Mouse (Mus musculus) kidney, embryonic 14.5 days (tissue): Measurements from ENCODE around the gene Sft2d1. TPM values are rescaled to one million over a fixed set of nuclear protein-coding genes. Genes with fewer than 3 reads are reported as not detected.
"Not testable (repeated sequence)": the region's sequence is repeated elsewhere in the genome, so short reads cannot be mapped to it uniquely, and the experiment has no call there.

Experiments used
- ATAC-seq: fragments of 200-750 bp; cut with Nextera tagmentation; 2 replicates; pipeline ENCODE4 v1.8.0; 2017; ENCODE audit warnings: moderate number of reproducible peaks, mild to moderate bottlenecking, moderate TSS enrichment, moderate library complexity; ENCODE audit not compliant: low FRiP score, low TSS enrichment
- H3K27ac ChIP-seq: fragments of 300-500 bp; sonication (generic); 2 replicates; pipeline ENCODE4 v1.5.1; 2014; ENCODE audit warnings: low read depth, mild to moderate bottlenecking, low read length, moderate library complexity, mixed read lengths
- H3K27me3 ChIP-seq: fragments of 300-500 bp; sonication (generic); 2 replicates; pipeline ENCODE4 v1.6.1; 2014; ENCODE audit warnings: mild to moderate bottlenecking, low read length; ENCODE audit not compliant: control insufficient read depth, insufficient read depth
- H3K36me3 ChIP-seq: fragments of 300-500 bp; sonication (generic); 2 replicates; pipeline ENCODE4 v1.6.1; 2014; ENCODE audit warnings: low read length, mixed read lengths; ENCODE audit not compliant: control insufficient read depth, insufficient read depth
- H3K4me1 ChIP-seq: fragments of 300-500 bp; sonication (generic); 2 replicates; pipeline ENCODE4 v1.6.1; 2014; ENCODE audit warnings: low read length, mixed read lengths; ENCODE audit not compliant: control insufficient read depth, insufficient read depth
- H3K4me2 ChIP-seq: fragments of 300-500 bp; sonication (generic); replicated peaks from 2 replicates; pipeline ENCODE4 v1.6.1; 2014; ENCODE audit warnings: low read depth, mild to moderate bottlenecking, low read length
- H3K4me3 ChIP-seq: fragments of 300-500 bp; sonication (generic); 2 replicates; pipeline ENCODE4 v1.5.1; 2014; ENCODE audit warnings: mild to moderate bottlenecking, low read length
- H3K9ac ChIP-seq: fragments of 300-500 bp; sonication (generic); 2 replicates; pipeline ENCODE4 v1.6.1; 2014; ENCODE audit warnings: low read depth, mild to moderate bottlenecking, low read length, moderate library complexity
- H3K9me3 ChIP-seq: fragments of 300-500 bp; sonication (generic); 2 replicates; pipeline ENCODE4 v1.6.1; 2016; ENCODE audit warnings: low read length; ENCODE audit not compliant: control insufficient read depth
- WGBS: fragments of 180-500 bp; shearing (Covaris S2); extraction: QIAGEN DNeasy Blood & Tissue Kit; methylation state at CpG from one replicate; pipeline ENCODE4 v1.1.7; 2014; 5-methylcytosine and 5-hydroxymethylcytosine counted together
- polyA plus RNA-seq: library from polyadenylated mRNA; unstranded; fragments of >200 nt; fragmentation: Nextera tagmentation; extraction: Ambion mirVana; gene quantifications from 2 replicates; pipeline ENCODE4 v1.2.1, GENCODE M21; 2014

The Sft2d1 gene
- 68.2 and 97.2 TPM in 2 replicates for polyA plus RNA-seq

DNA sequence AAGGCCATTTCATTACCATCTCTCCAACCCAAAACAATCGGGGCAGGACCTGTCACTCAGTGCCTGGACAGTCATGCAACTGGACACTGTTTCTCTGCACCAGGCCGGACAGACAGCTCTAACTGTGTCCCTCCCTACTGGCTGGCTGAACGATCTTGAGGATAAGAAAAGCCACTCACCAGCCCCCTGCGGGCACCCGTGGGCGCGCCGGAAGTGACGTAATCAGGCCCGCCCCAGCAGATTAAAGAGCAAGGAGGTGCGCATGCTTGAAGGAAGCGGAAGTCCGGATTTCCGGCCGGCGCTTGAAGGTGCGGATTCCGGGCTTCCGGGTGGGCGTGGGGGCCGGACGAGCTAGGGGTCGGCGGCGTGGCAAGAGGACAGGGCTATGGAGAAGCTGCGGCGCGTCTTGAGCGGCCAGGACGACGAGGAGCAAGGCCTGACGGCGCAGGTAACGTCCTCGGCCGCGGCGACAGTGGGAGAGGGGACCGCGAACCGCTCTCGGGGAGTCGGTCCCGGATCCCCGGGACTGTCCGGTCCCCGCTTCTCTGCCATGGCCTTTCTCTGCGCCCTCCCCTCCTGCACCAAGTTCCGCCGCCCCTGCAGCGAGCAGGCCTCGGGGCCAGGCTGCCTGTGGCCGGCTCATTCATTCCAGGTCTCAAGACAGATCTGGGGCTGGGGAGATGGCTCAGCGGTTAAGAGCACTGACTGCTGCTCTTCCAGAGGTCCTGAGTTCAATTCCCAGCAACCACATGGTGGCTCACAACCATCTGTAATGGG is at the start of gene Sft2d1:
TSS of gene Sft2d1 (plus strand) at position 265 of the 777 bp plus-strand sequence.
- H3K4me1 ChIP-seq, result peaks cover 13% of the 10 kb centered on the region
- peak within 1 kb of the TSS; percentile 47 for H3K4me2 ChIP-seq
- peak; percentile 95 for ATAC-seq
- peak within 1 kb of the TSS; percentile 81 for H3K9ac ChIP-seq
- peak within 1 kb of the TSS; percentile 30; the same call in 1 of the 2 replicates for H3K27ac ChIP-seq
- H3K36me3 ChIP-seq, result no peaks in the 10 kb centered on the region
- H3K27me3 ChIP-seq, result no peaks in the 10 kb centered on the region
- H3K9me3 ChIP-seq, result no peaks in the 10 kb centered on the region
- WGBS, result under 1% methylated on average over 46 of the region's 54 CpGs
- H3K4me3 ChIP-seq, result peak within 1 kb of the TSS; percentile 80

DNA sequence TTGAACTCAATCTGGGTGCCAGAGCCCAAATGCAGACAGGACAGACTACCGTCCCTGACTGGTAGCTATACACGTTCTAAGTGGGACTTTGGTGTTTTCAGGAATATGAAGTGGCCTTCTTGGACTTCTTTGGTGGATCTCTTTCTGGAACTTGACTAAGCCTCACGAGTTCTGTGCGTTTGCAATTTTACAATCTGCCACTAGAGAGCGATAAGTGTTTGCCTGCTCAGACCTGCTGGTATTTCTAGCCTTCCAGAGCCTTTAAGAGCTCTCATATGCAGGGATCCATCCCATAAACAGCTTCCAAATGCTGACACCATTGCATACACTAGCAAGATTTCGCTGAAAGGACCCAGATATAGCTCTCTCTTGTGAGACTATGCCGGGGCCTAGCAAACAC is 46.3 kb upstream of the Sft2d1 start:
- not testable (repeated sequence) for H3K4me2 ChIP-seq, H3K36me3 ChIP-seq, H3K4me1 ChIP-seq, H3K9ac ChIP-seq, H3K27ac ChIP-seq, H3K27me3 ChIP-seq, H3K9me3 ChIP-seq, H3K4me3 ChIP-seq, ATAC-seq
- 13% methylated on average over 6 of the region's 7 CpGs for WGBS

GRCm38 (mm10) chr17:8272054-8272749 is 38.7 kb upstream of the Sft2d1 start:
- no peak overlapping the region for H3K4me2 ChIP-seq
- ATAC-seq, result no peak
- H3K27ac ChIP-seq, result no peak overlapping the region
- no peaks in the 10 kb centered on the region for H3K9me3 ChIP-seq
- 45% methylated on average over 6 of the region's 6 CpGs for WGBS
- H3K36me3 ChIP-seq, result no peaks in the 10 kb centered on the region
- no peaks in the 10 kb centered on the region for H3K27me3 ChIP-seq
- H3K4me1 ChIP-seq, result no peaks in the 10 kb centered on the region
- no peak overlapping the region for H3K4me3 ChIP-seq
- no peak overlapping the region for H3K9ac ChIP-seq

GRCm38 (mm10) chr17:8272951-8273350 is 38.0 kb upstream of the Sft2d1 start:
- Histone ChIP-seq H3K9me3 (no peaks in the 10 kb centered on the region), H3K36me3 (no peaks in the 10 kb centered on the region), H3K4me3 (no peak overlapping the region), H3K9ac (no peak overlapping the region), H3K27me3 (no peaks in the 10 kb centered on the region), H3K4me2 (no peak overlapping the region), H3K27ac (no peak overlapping the region), H3K4me1 (no peaks in the 10 kb centered on the region)
- WGBS, result 51% methylated on average over 6 of the region's 6 CpGs
- no peak for ATAC-seq

- ATAC-seq, result no peak
Observed at GRCm38 (mm10) chr17:8276071-8276470, 34.8 kb upstream of the Sft2d1 start.

DNA sequence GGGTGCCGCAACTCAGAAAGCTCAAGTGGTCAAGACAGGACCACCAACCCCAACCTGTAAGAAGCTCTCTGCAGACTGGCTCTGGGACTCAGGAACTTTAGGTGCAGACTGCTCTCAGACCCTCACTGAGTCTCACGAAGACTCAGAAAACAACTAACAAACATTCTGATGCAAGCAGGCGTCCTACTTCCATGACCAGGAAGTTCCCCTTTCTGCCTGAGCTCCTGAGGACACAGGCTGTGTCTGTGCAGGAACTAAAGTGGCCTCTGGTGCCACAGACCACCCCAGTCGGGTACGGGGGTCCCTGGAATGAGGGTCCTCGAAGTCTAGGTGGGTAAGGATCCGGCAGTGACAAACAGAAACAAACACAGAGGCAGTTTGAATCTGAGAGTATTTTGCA is 34.2 kb upstream of the Sft2d1 start:
- whole genome bisulfite sequencing, result 77% methylated on average over 7 of the region's 7 CpGs
- ATAC-seq, result no peak
- no peak overlapping the region for H3K4me2 ChIP-seq

More at GRCm38 (mm10) chr17:8276071-8276470, 34.8 kb upstream of the Sft2d1 start:
- Histone ChIP-seq H3K27ac (no peak overlapping the region), H3K4me1 (no peaks in the 10 kb centered on the region), H3K9ac (no peak overlapping the region), H3K27me3 (no peaks in the 10 kb centered on the region), H3K9me3 (no peaks in the 10 kb centered on the region), H3K4me2 (no peak overlapping the region), H3K4me3 (no peak overlapping the region), H3K36me3 (no peaks in the 10 kb centered on the region)
- WGBS, result 68% methylated on average over 4 of the region's 4 CpGs

DNA sequence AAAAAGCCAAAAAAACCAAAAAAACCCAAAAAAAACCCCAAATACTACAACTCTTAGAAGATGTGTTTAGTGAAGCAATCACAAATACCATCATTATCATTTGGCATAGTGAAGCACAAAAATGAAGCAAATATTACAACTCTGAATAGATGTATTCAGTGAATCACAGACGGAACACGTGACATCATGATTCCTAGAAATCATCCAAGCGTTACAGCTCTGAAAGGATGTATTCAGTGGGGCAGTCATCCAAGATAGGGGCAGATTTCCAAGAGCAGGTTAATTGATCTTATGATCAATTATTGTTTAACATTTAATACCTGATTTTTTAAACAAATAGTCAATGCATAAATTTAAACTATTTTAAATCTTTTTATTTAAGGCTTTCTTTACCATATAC is 33.6 kb upstream of the Sft2d1 start:
- Histone ChIP-seq H3K36me3 (no peaks in the 10 kb centered on the region), H3K9ac (no peak overlapping the region), H3K4me3 (no peak overlapping the region), H3K9me3 (no peaks in the 10 kb centered on the region), H3K4me2 (no peak overlapping the region), H3K27ac (no peak overlapping the region), H3K4me1 (no peaks in the 10 kb centered on the region), H3K27me3 (no peaks in the 10 kb centered on the region)
- 83% methylated on average over 3 of the region's 3 CpGs for WGBS
- no peak for ATAC-seq

More for the DNA sequence above, 34.2 kb upstream of the Sft2d1 start:
- no peaks in the 10 kb centered on the region for H3K27me3 ChIP-seq
- H3K4me1 ChIP-seq, result no peaks in the 10 kb centered on the region
- no peak overlapping the region for H3K27ac ChIP-seq
- H3K36me3 ChIP-seq, result no peaks in the 10 kb centered on the region
- no peak overlapping the region for H3K9ac ChIP-seq
- H3K4me3 ChIP-seq, result no peak overlapping the region
- no peaks in the 10 kb centered on the region for H3K9me3 ChIP-seq

DNA sequence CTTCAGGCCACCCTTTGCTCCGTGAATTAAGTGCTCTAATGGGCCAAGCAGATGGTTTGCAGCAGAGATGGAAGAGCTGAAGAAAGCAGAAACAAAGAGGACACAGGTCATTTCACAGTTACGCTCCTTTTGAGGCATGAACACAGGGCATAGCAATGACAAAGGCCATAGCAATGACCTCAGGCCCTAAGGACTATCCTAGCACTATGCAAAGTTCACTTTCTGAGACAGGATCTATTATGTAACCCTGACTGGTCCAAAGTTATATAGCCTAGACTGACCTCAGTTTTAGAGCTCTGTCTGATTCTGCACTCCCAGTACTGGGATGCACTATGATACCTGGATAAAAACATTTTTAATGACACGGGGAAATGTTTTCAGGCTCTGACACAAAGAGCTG is 32.5 kb upstream of the Sft2d1 start:
- ATAC-seq, result no peak

More for the DNA sequence above, 32.5 kb upstream of the Sft2d1 start:
- Histone ChIP-seq H3K36me3 (no peaks in the 10 kb centered on the region), H3K27ac (no peak overlapping the region), H3K9me3 (no peaks in the 10 kb centered on the region), H3K27me3 (no peaks in the 10 kb centered on the region), H3K4me1 (peaks cover 3% of the 10 kb centered on the region; the same call in 1 of the 2 replicates), H3K9ac (no peak overlapping the region), H3K4me2 (no peak overlapping the region), H3K4me3 (no peak overlapping the region)
- 64% methylated on average over 3 of the region's 3 CpGs for WGBS
